Mouse (Mus musculus): ENCODE measurements around the gene Cdyl. TPM values are rescaled to one million over a fixed set of nuclear protein-coding genes. Genes with fewer than 3 reads are reported as not detected.
A peak's percentile ranks its signal among the peaks of the same experiment; 100 is the strongest.

Gene Cdyl
- polyA plus RNA-seq, 1 experiment = 8.3 TPM

- Histone ChIP-seq H3K27me3 (ENCODE audit: control insufficient read depth, insufficient read depth, low read length) (no peaks in the 10 kb centered on the region), H3K27ac (ENCODE audit: insufficient read depth, low read length) (no peak overlapping the region), H3K4me1 (ENCODE audit: control insufficient read depth, insufficient read depth, low read length) (no peaks in the 10 kb centered on the region; the same call in 1 of the 2 replicates), H3K4me3 (replicated peaks; ENCODE audit: insufficient read depth, low read depth, low read length) (no peak overlapping the region)
- no peak for DNase-seq
- TF ChIP-seq POLR2A (IDR thresholded peaks at IDR 0.05; ENCODE audit: borderline replicate concordance, insufficient read depth, low read length) (no peak), CTCF (IDR thresholded peaks at IDR 0.05; ENCODE audit: borderline replicate concordance, insufficient read depth, low read depth, low read length) (no peak)
- 79% methylated on average over 7 of the region's 7 CpGs for WGBS
These were observed 197.9 kb downstream of the Cdyl start for GRCm38 (mm10) chr13:35857486-35857885.

- Histone ChIP-seq H3K27ac (ENCODE audit: insufficient read depth, low read length) (no peak overlapping the region), H3K27me3 (ENCODE audit: control insufficient read depth, insufficient read depth, low read length) (no peaks in the 10 kb centered on the region), H3K4me3 (replicated peaks; ENCODE audit: insufficient read depth, low read depth, low read length) (no peak overlapping the region), H3K4me1 (ENCODE audit: control insufficient read depth, insufficient read depth, low read length) (no peaks in the 10 kb centered on the region; the same call in 1 of the 2 replicates)
- TF ChIP-seq POLR2A (IDR thresholded peaks at IDR 0.05; ENCODE audit: borderline replicate concordance, insufficient read depth, low read length) = no peak
- no peak for TF ChIP-seq CTCF (IDR thresholded peaks at IDR 0.05; ENCODE audit: borderline replicate concordance, insufficient read depth, low read depth, low read length)
- peak; percentile 50 to 69 for DNase-seq
- WGBS = 12% methylated on average over 8 of the region's 8 CpGs
These were observed 201.3 kb downstream of the Cdyl start for GRCm38 (mm10) chr13:35860916-35861315.

- WGBS = 81% methylated on average over 8 of the region's 8 CpGs
- TF ChIP-seq POLR2A (IDR thresholded peaks at IDR 0.05; ENCODE audit: borderline replicate concordance, insufficient read depth, low read length) = no peak
- TF ChIP-seq CTCF (IDR thresholded peaks at IDR 0.05; ENCODE audit: borderline replicate concordance, insufficient read depth, low read depth, low read length) = no peak
- Histone ChIP-seq H3K27ac (ENCODE audit: insufficient read depth, low read length) (no peak overlapping the region), H3K4me1 (ENCODE audit: control insufficient read depth, insufficient read depth, low read length) (no peaks in the 10 kb centered on the region; the same call in 1 of the 2 replicates), H3K27me3 (ENCODE audit: control insufficient read depth, insufficient read depth, low read length) (no peaks in the 10 kb centered on the region), H3K4me3 (replicated peaks; ENCODE audit: insufficient read depth, low read depth, low read length) (no peak overlapping the region)
- no peak for DNase-seq
These were observed 211.0 kb downstream of the Cdyl start for GRCm38 (mm10) chr13:35870659-35871058.

GRCm38 (mm10) chr13:35871107-35871506 is 211.5 kb downstream of the Cdyl start:
- TF ChIP-seq POLR2A (IDR thresholded peaks at IDR 0.05; ENCODE audit: borderline replicate concordance, insufficient read depth, low read length) = no peak
- no peak for DNase-seq
- H3K4me3 ChIP-seq (replicated peaks; ENCODE audit: insufficient read depth, low read depth, low read length) = no peak overlapping the region
- H3K27me3 ChIP-seq (ENCODE audit: control insufficient read depth, insufficient read depth, low read length) = no peaks in the 10 kb centered on the region
- 67% methylated on average over 3 of the region's 3 CpGs for WGBS
- no peaks in the 10 kb centered on the region; the same call in 1 of the 2 replicates for H3K4me1 ChIP-seq (ENCODE audit: control insufficient read depth, insufficient read depth, low read length)
- no peak overlapping the region for H3K27ac ChIP-seq (ENCODE audit: insufficient read depth, low read length)

GRCm38 (mm10) chr13:35875396-35875795 is 215.8 kb downstream of the Cdyl start:
- 95% methylated on average over 5 of the region's 5 CpGs for WGBS
- DNase-seq = no peak

GRCm38 (mm10) chr13:35878282-35878681 is 218.6 kb downstream of the Cdyl start:
- TF ChIP-seq CTCF (IDR thresholded peaks at IDR 0.05; ENCODE audit: borderline replicate concordance, insufficient read depth, low read depth, low read length) (no peak), POLR2A (IDR thresholded peaks at IDR 0.05; ENCODE audit: borderline replicate concordance, insufficient read depth, low read length) (no peak)
- Histone ChIP-seq H3K4me3 (replicated peaks; ENCODE audit: insufficient read depth, low read depth, low read length) (no peak overlapping the region), H3K27ac (ENCODE audit: insufficient read depth, low read length) (no peak overlapping the region), H3K27me3 (ENCODE audit: control insufficient read depth, insufficient read depth, low read length) (no peaks in the 10 kb centered on the region), H3K4me1 (ENCODE audit: control insufficient read depth, insufficient read depth, low read length) (no peaks in the 10 kb centered on the region)
- no peak for DNase-seq
- 20% methylated on average over 1 of the region's 1 CpGs for WGBS

More at GRCm38 (mm10) chr13:35875396-35875795, 215.8 kb downstream of the Cdyl start:
- no peak overlapping the region for H3K27ac ChIP-seq (ENCODE audit: insufficient read depth, low read length)
- no peak for TF ChIP-seq POLR2A (IDR thresholded peaks at IDR 0.05; ENCODE audit: borderline replicate concordance, insufficient read depth, low read length)
- no peak for TF ChIP-seq CTCF (IDR thresholded peaks at IDR 0.05; ENCODE audit: borderline replicate concordance, insufficient read depth, low read depth, low read length)
- no peaks in the 10 kb centered on the region; the same call in 1 of the 2 replicates for H3K4me1 ChIP-seq (ENCODE audit: control insufficient read depth, insufficient read depth, low read length)
- no peak overlapping the region for H3K4me3 ChIP-seq (replicated peaks; ENCODE audit: insufficient read depth, low read depth, low read length)
- H3K27me3 ChIP-seq (ENCODE audit: control insufficient read depth, insufficient read depth, low read length) = no peaks in the 10 kb centered on the region

GRCm38 (mm10) chr13:35879068-35879467 is 219.4 kb downstream of the Cdyl start:
- no peaks in the 10 kb centered on the region for H3K4me1 ChIP-seq (ENCODE audit: control insufficient read depth, insufficient read depth, low read length)
- TF ChIP-seq CTCF (IDR thresholded peaks at IDR 0.05; ENCODE audit: borderline replicate concordance, insufficient read depth, low read depth, low read length) (no peak), POLR2A (IDR thresholded peaks at IDR 0.05; ENCODE audit: borderline replicate concordance, insufficient read depth, low read length) (no peak)
- H3K27ac ChIP-seq (ENCODE audit: insufficient read depth, low read length) = no peak overlapping the region
- DNase-seq = no peak
- no peak overlapping the region for H3K4me3 ChIP-seq (replicated peaks; ENCODE audit: insufficient read depth, low read depth, low read length)
- 48% methylated on average over 5 of the region's 5 CpGs for WGBS
- H3K27me3 ChIP-seq (ENCODE audit: control insufficient read depth, insufficient read depth, low read length) = no peaks in the 10 kb centered on the region

GRCm38 (mm10) chr13:35879519-35879918 is 219.9 kb downstream of the Cdyl start:
- 68% methylated on average over 5 of the region's 5 CpGs for WGBS
- Histone ChIP-seq H3K27ac (ENCODE audit: insufficient read depth, low read length) (no peak overlapping the region), H3K27me3 (ENCODE audit: control insufficient read depth, insufficient read depth, low read length) (no peaks in the 10 kb centered on the region), H3K4me3 (replicated peaks; ENCODE audit: insufficient read depth, low read depth, low read length) (no peak overlapping the region), H3K4me1 (ENCODE audit: control insufficient read depth, insufficient read depth, low read length) (peaks cover 2% of the 10 kb centered on the region; the same call in 1 of the 2 replicates)
- no peak for DNase-seq
- TF ChIP-seq CTCF (IDR thresholded peaks at IDR 0.05; ENCODE audit: borderline replicate concordance, insufficient read depth, low read depth, low read length) (no peak), POLR2A (IDR thresholded peaks at IDR 0.05; ENCODE audit: borderline replicate concordance, insufficient read depth, low read length) (no peak)

Data from cerebellum, adult 2 months (tissue).